Mouse (Mus musculus): Measurements from ENCODE around the gene Pdlim1. TPM values are rescaled to one million over a fixed set of nuclear protein-coding genes. Genes with fewer than 3 reads are reported as not detected.
A peak's percentile ranks its signal among the peaks of the same experiment; 100 is the strongest.

Pdlim1 gene
- total RNA-seq, 2 experiments from 2014 or later, result 16.6 to 16.9 TPM

GRCm38 (mm10) chr19:40293791-40294190, 22.1 kb upstream of the Pdlim1 start:
- intact Hi-C loops (cut with DNase I), result no loop called here
- no peak for DNase-seq (ENCODE audit: low spot score in 2 of 2)

DNA sequence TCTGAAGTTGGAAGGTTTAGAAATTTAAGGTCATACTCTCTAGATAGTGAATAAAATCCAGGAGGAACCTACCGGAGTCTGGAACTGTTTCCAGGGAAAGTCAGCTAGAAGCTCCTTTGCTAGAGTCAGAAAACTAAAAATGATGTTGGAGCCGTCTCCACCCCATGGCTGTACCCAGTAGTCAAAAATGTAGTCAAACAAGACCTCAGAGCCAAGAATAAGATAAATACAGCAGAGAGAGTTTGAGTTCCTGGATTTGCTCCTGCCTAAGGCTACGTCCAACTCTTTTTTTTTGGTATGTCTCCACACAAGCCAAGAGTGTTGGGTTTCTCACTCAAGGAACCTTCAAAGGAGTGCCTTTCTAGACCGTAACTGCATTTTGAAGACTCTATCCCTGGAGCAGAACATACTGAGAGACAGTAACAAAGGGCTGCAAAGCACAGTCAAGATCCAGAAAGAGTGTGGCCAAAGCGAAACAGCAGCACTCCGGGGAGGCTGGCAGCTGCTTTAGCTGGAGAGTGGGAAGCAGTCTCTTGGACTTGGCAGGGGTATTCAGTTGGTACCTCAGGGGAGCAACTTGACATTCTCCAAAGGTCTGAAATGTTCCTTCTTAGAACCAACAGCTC, 18.6 kb upstream of the Pdlim1 start:
- intact Hi-C loops (cut with DNase I), result no loop called here
- DNase-seq (ENCODE audit: low spot score in 2 of 2), result peak; percentile 34 to 63

DNA sequence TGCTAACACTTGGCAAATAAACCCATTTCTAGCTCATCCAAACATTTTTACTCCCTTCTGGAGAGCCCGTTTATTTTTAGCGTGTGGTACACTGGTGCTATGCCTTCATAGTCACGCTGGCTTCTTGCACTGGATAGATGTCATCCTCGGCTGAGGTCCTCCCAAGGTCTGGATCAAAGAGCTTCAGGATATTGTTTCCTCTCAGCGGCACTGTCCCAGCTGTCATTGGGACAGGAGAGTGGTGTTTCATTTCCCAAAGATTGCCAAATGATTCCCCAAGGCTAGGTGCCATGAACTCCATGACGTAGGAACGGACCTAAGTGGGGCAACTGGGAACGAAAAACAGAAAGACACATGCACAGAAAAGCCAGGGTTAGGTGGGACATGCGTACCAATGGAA, 16.8 kb upstream of the Pdlim1 start:
- DNase-seq (ENCODE audit: low spot score in 2 of 2), result no peak
- intact Hi-C loops (cut with DNase I), result no loop called here

GRCm38 (mm10) chr19:40284704-40285103, 13.1 kb upstream of the Pdlim1 start:
- no peak for DNase-seq (ENCODE audit: low spot score in 2 of 2)
- intact Hi-C loops (cut with DNase I), result no loop called here

- intact Hi-C loops (cut with DNase I), result no loop called here
- no peak for DNase-seq (ENCODE audit: low spot score in 2 of 2)
These were observed 11.8 kb upstream of the Pdlim1 start for GRCm38 (mm10) chr19:40283415-40283814.

DNA sequence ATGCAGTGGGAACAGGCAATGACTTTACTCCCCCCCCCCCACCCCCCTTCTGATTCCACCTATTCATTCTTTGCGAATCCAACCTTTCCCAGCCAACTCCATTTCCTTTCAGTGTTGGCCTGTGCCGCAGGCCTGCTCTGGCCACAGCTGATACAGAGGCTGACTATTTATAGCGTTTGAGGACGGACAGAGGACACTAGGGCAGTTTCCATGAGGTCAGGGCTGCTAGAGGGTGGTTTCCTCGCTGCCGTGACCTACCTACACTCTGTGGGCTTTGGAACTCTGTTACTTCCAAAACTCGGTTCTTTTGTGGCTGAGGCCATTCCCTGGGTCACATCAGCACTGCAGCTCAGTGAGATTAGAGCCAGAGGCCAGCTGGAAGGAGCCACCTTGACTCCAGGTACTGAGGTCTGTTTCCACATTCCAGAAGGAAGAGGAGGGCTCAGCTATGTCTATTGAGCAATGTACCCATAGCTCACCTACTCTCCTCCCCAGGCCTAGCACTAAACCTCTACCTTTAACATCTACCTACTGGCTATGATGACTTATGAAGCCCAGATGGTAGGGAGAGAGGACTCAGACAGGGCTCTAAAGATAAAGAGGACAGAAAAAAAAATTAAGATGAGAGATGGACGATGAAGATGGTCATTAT, 6.9 kb upstream of the Pdlim1 start:
- no peak for DNase-seq (ENCODE audit: low spot score in 2 of 2)
- intact Hi-C loops (cut with DNase I), result no loop called here

- DNase-seq (ENCODE audit: low spot score in 2 of 2), result no peak
- intact Hi-C loops (cut with DNase I), result no loop called here
These were observed 5.9 kb upstream of the Pdlim1 start for GRCm38 (mm10) chr19:40277494-40277893.

GRCm38 (mm10) chr19:40275401-40276188, 4.0 kb upstream of the Pdlim1 start:
- intact Hi-C loops (cut with DNase I), result no loop called here
- no peak for DNase-seq (ENCODE audit: low spot score in 2 of 2)

GRCm38 (mm10) chr19:40272674-40273073, 1.0 kb upstream of the Pdlim1 start:
- no peak for DNase-seq (ENCODE audit: low spot score in 2 of 2)
- intact Hi-C loops (cut with DNase I), result no loop called here

DNA sequence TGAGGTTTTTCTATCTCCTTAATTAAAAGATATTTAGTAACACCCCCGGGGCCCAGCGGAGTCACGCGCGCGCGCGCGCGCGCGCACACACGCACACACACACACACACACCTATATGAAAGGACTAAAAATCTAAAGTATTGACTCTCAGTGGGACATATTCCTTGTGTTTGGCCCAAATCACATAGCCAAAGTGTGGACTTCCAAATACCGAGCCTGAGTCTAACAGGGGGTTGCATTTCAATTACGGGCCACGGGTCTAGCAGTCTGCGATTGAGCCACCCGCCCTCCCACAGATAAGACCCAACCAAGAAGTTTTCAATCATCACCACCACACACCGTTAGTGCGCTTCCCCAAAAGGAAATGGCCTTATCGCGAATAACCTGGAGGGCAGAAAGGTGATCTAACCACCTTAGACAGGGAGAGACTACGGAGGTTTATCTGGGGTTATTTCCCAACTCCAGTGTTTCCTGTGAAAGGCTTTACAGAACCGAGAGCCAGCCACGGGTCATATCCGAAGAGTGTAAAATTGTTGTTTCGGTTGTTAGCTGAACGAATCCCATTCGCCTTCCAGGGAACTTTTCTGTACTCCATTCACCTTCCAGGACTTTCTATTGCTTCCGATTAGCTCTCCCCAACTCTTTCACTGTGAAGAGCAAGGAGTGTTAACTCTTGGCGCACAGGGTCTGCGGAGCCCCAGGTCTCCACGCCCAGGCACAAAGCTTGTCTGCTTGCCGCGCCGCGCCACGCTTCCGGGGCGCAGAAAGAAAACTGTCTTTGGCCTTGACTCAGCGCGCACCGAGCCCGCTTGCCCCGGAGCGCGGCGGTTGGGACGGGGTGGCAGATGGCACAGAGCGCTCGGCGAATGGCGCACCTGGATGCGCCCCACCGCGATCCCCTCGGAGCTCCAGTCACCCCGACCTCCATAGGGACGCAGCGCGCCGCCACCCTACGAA, 1.0 kb downstream of the Pdlim1 start:
- intact Hi-C loops (cut with DNase I), result no loop called here
- DNase-seq (ENCODE audit: low spot score in 2 of 2), result no peak

DNA sequence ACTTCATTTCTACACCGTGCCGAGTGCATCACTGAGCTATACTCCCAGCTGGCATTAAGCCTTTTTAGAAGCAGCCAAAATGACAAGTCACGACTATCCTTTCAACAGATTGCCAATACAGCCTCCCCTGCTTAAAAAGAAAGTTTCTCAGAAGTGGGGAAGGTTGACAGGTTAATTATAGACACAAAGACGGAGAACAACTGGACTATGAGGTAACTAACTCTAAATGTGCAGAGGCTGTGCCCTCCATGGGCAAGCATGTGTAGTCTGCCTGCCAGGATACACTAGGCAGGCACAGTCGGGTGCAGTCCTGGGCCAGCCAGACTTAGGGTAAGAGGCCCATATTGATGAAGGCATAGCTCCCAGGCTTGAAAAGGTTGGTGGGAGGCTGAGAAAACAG, 2.1 kb downstream of the Pdlim1 start:
- intact Hi-C loops (cut with DNase I), result no loop called here
- peak in 1 of 2 experiments; percentile 31 for DNase-seq (ENCODE audit: low spot score in 2 of 2)

DNA sequence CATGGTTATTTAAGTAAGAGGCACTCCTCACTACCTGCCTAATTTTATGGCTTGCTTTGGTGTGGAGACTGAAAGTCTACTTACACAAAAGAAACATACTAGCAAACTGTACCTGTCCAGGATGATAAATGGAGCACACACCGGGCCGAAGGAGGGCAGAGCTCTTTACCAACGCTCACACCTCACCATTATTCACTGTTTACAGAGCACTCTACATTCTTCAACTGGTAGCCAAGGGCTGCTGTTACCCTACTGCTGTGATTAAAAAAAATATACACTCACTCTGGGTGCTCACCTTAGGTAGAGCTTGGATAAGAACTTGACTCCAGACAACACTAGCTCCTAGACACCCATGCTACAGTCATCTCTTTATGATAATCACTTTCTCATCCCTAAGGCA, 3.1 kb downstream of the Pdlim1 start:
- intact Hi-C loops (cut with DNase I), result no loop called here
- no peak for DNase-seq (ENCODE audit: low spot score in 2 of 2)

- DNase-seq (ENCODE audit: low spot score in 2 of 2), result no peak
- intact Hi-C loops (cut with DNase I), result no loop called here
These were observed 4.3 kb downstream of the Pdlim1 start for GRCm38 (mm10) chr19:40267380-40267779.

- DNase-seq (ENCODE audit: low spot score in 2 of 2), result no peak
- intact Hi-C loops (cut with DNase I), result no loop called here
These were observed 12.2 kb downstream of the Pdlim1 start for GRCm38 (mm10) chr19:40259485-40259884.

- DNase-seq (ENCODE audit: low spot score in 2 of 2), result no peak
These were observed 14.2 kb downstream of the Pdlim1 start for GRCm38 (mm10) chr19:40257396-40257795.

DNA sequence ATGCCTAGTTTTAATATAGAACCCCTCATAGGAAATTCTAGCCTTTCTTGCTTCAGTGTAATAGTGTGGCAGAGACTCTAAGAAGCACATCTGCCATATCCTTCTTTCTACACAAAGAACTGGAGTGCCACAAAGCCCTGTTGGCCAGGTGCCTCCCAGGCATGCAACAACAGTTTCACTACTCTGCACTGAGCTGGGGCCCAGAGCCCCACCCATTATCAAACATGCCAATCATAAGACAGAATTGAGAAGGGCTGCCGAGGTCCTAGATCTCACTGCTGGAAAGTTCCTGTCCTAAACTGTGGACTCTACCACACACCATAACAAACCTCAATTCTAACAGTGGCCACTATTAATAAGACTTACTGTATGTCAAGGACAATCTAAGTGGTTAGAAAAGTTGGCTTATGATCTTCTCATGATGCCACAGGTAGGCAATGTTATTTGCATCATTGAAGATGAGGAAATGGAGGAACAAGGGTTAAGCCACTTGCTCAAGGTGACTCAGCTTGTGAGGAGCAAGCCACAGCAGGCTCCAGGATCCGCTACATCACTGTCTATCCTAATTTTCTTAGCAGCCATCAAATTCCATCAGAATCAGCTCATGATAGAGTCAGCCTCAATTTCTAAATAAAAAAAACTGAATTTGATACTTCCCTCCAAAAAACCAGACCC, 15.1 kb downstream of the Pdlim1 start:
- no peak for DNase-seq (ENCODE audit: low spot score in 2 of 2)
- intact Hi-C loops (cut with DNase I), result no loop called here

More at GRCm38 (mm10) chr19:40257396-40257795, 14.2 kb downstream of the Pdlim1 start:
- intact Hi-C loops (cut with DNase I), result no loop called here

GRCm38 (mm10) chr19:40255561-40255960, 16.1 kb downstream of the Pdlim1 start:
- intact Hi-C loops (cut with DNase I), result no loop called here
- no peak for DNase-seq (ENCODE audit: low spot score in 2 of 2)

- DNase-seq (ENCODE audit: low spot score in 2 of 2), result no peak
- intact Hi-C loops (cut with DNase I), result no loop called here
These were observed 16.9 kb downstream of the Pdlim1 start for GRCm38 (mm10) chr19:40254741-40255140.

DNA sequence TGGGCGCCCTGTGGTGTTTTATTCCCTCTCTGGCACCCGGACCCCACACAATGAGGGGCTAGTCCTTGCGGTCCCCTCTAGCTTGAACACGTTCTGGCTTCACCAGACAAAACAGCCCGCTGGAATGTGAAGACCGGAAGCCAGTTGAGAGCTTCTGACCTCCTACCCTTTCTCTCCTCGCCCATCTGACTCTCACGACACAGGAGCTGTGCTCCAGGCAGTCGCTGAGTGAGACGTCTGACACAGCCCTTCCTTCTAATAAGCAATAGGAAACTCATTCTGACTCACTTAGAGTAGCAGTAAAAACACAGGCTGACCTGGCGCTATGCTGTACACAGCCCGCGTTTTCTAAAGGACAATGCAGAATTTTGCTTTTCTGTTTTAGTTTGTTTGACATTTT, 17.9 kb downstream of the Pdlim1 start:
- intact Hi-C loops (cut with DNase I), result no loop called here
- no peak for DNase-seq (ENCODE audit: low spot score in 2 of 2)

Measured in left cerebral cortex, postnatal 14 days (tissue).